Mouse (Mus musculus) brain, embryonic 14.5 days (tissue): ENCODE results near the gene Pcnx4.

ENCODE experiments used
- CTCF ChIP-seq: fragments of 200-500 bp; IDR thresholded peaks from 2 replicates; pipeline ENCODE4 v1.5.1; 2012; ENCODE audit warnings: inconsistent platforms, mild to moderate bottlenecking, moderate library complexity, borderline replicate concordance; ENCODE audit not compliant: insufficient read depth, insufficient read length; ENCODE audit errors: extremely low read depth
- POLR2A ChIP-seq: fragments of 200-500 bp; IDR thresholded peaks from 2 replicates; pipeline ENCODE4 v1.6.1; 2012; ENCODE audit warnings: mild to moderate bottlenecking, inconsistent platforms, borderline replicate concordance; ENCODE audit not compliant: poor library complexity, insufficient read depth, insufficient read length, severe bottlenecking; ENCODE audit errors: extremely low read depth

DNA sequence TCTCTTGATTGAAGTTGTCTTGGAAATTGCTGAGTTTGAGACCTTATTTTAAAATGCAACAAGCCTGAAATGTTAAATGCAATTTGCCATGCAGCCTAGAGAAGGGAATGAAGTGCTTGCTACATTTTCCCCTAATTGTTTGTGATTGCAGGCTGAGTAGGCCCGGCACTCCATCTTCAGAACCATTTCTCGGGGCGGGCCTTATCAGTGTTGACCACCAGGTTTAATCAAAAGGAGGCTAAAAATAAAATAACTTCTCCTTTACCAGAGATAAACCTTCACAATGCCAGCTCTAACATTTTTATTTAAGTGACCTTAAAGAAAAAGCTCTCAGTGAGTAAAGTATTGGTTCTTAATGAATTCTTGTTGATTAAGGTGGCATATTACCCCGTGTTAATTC lies 10.6 kb upstream of the Pcnx4 start:
- TF ChIP-seq POLR2A = no peak
- no peak for TF ChIP-seq CTCF
